ENCODE assay signal across 8 mouse cellular contexts in genomic region chr1:39030108-39030507, GRCm38 (mm10). TPM values are rescaled to one million over a fixed set of nuclear protein-coding genes. Genes with fewer than 3 reads are reported as not detected.
DNase-seq lines count a peak whose midpoint lies in the region; ATAC-seq and TF ChIP-seq lines count a peak whose summit lies in the region.

No protein-coding gene starts in this region.

- H3K27me3 ChIP-seq in kidney, embryonic 16.5 days (ENCODE audit: insufficient read depth, low read length) = no peaks in the 10 kb centered on the region
- H3K27me3 ChIP-seq in embryonic facial prominence, embryonic 14.5 days (replicated peaks; ENCODE audit: control insufficient read depth, insufficient read depth, low read length) = no peaks in the 10 kb centered on the region
- H3K27me3 ChIP-seq in intestine, postnatal 0 days (replicated peaks; ENCODE audit: control insufficient read depth, insufficient read depth, low read length) = no peaks in the 10 kb centered on the region
- H3K27me3 ChIP-seq in midbrain, postnatal 0 days (ENCODE audit: insufficient read depth, low read length) = no peaks in the 10 kb centered on the region

- ATAC-seq in kidney, embryonic 16.5 days (ENCODE audit: low FRiP score, low TSS enrichment) = no peak
- ATAC-seq in embryonic facial prominence, embryonic 14.5 days (ENCODE audit: low read depth) = no peak
- ATAC-seq in intestine, postnatal 0 days = peak; percentile 10; the same call in 1 of the 2 replicates
- ATAC-seq in midbrain, postnatal 0 days (ENCODE audit: low FRiP score) = no peak

- no peaks in the 10 kb centered on the region for H3K4me1 ChIP-seq in kidney, embryonic 16.5 days (ENCODE audit: insufficient read depth, low read length)
- H3K4me1 ChIP-seq in embryonic facial prominence, embryonic 14.5 days (ENCODE audit: control insufficient read depth, insufficient read depth, low read length) = peaks cover 4% of the 10 kb centered on the region; the same call in 1 of the 2 replicates
- peaks cover 3% of the 10 kb centered on the region; the same call in 1 of the 2 replicates for H3K4me1 ChIP-seq in intestine, postnatal 0 days (replicated peaks; ENCODE audit: control insufficient read depth, insufficient read depth, low read length)
- peaks cover 3% of the 10 kb centered on the region; the same call in 1 of the 2 replicates for H3K4me1 ChIP-seq in midbrain, postnatal 0 days (ENCODE audit: insufficient read depth, low read length)

- no peak overlapping the region for H3K9ac ChIP-seq in kidney, embryonic 16.5 days (replicated peaks; ENCODE audit: low read length)
- no peak overlapping the region for H3K9ac ChIP-seq in embryonic facial prominence, embryonic 14.5 days (ENCODE audit: low read depth, low read length)
- 0 out of 2 replicates have a peak overlapping the region, but pooled peaks have one; percentile 3 for H3K9ac ChIP-seq in intestine, postnatal 0 days (ENCODE audit: low read depth, low read length)
- no peak overlapping the region for H3K9ac ChIP-seq in midbrain, postnatal 0 days (replicated peaks; ENCODE audit: low read length, poor library complexity, severe bottlenecking)

- H3K4me3 ChIP-seq in kidney, embryonic 16.5 days (ENCODE audit: low read length) = peak overlapping the region; percentile 20
- H3K4me3 ChIP-seq in embryonic facial prominence, embryonic 14.5 days (ENCODE audit: low read depth, low read length) = peak overlapping the region; percentile 20
- H3K4me3 ChIP-seq in intestine, postnatal 0 days (ENCODE audit: low read depth, low read length) = peak overlapping the region; percentile 16
- peak overlapping the region; percentile 8; the same call in 1 of the 2 replicates for H3K4me3 ChIP-seq in midbrain, postnatal 0 days (ENCODE audit: low read depth, low read length)

- no peak overlapping the region for H3K27ac ChIP-seq in kidney, embryonic 16.5 days (ENCODE audit: low read length)
- H3K27ac ChIP-seq in embryonic facial prominence, embryonic 14.5 days (replicated peaks; ENCODE audit: low read depth, low read length) = no peak overlapping the region
- H3K27ac ChIP-seq in intestine, postnatal 0 days (ENCODE audit: low read depth, low read length) = no peak overlapping the region
- H3K27ac ChIP-seq in midbrain, postnatal 0 days (ENCODE audit: low read depth, low read length) = no peak overlapping the region

- no peak for DNase-seq in kidney, adult 18-20 months
- DNase-seq in embryonic facial prominence, embryonic 14.5 days (ENCODE audit: low spot score) = no peak
- no peak for DNase-seq in midbrain, postnatal 0 days (ENCODE audit: low spot score)
- no peak for DNase-seq in adrenal gland, postnatal 10 days
- DNase-seq in cerebellum, adult 11 months = no peak
- no peak for DNase-seq in adipocyte (ENCODE audit: low spot score)

- peak overlapping the region; percentile 46 for H3K4me2 ChIP-seq in kidney, embryonic 16.5 days (replicated peaks; ENCODE audit: low read depth, low read length)
- peak overlapping the region; percentile 45 for H3K4me2 ChIP-seq in embryonic facial prominence, embryonic 14.5 days (ENCODE audit: low read depth, low read length)
- peak overlapping the region; percentile 57 for H3K4me2 ChIP-seq in intestine, postnatal 0 days (replicated peaks; ENCODE audit: low read depth)
- H3K4me2 ChIP-seq in midbrain, postnatal 0 days (ENCODE audit: low read depth, low read length, poor library complexity, severe bottlenecking) = peak overlapping the region; percentile 33

- H3K9me3 ChIP-seq in kidney, embryonic 16.5 days (ENCODE audit: low read length) = peaks cover 6% of the 10 kb centered on the region; the same call in 1 of the 2 replicates
- no peaks in the 10 kb centered on the region for H3K9me3 ChIP-seq in embryonic facial prominence, embryonic 14.5 days (ENCODE audit: control insufficient read depth, low read length)
- H3K9me3 ChIP-seq in intestine, postnatal 0 days (ENCODE audit: control insufficient read depth) = no peaks in the 10 kb centered on the region
- no peaks in the 10 kb centered on the region for H3K9me3 ChIP-seq in midbrain, postnatal 0 days (ENCODE audit: low read length)

- WGBS in kidney, embryonic 16.5 days = 11% methylated on average over 7 of the region's 7 CpGs
- 8% methylated on average over 7 of the region's 7 CpGs for WGBS in embryonic facial prominence, embryonic 14.5 days
- WGBS in intestine, postnatal 0 days = 15% methylated on average over 7 of the region's 7 CpGs
- 10% methylated on average over 7 of the region's 7 CpGs for WGBS in midbrain, postnatal 0 days

- H3K36me3 ChIP-seq in kidney, embryonic 16.5 days (ENCODE audit: insufficient read depth, low read length) = no peaks in the 10 kb centered on the region
- no peaks in the 10 kb centered on the region for H3K36me3 ChIP-seq in embryonic facial prominence, embryonic 14.5 days (ENCODE audit: control insufficient read depth, insufficient read depth, low read length)
- no peaks in the 10 kb centered on the region for H3K36me3 ChIP-seq in intestine, postnatal 0 days (ENCODE audit: control insufficient read depth, insufficient read depth)
- H3K36me3 ChIP-seq in midbrain, postnatal 0 days (ENCODE audit: insufficient read depth, low read length) = no peaks in the 10 kb centered on the region

- no peak for TF ChIP-seq CTCF in intestine, postnatal 0 days (IDR thresholded peaks at IDR 0.05; ENCODE audit: low read depth)
- no peak for TF ChIP-seq CTCF in midbrain, postnatal 0 days (IDR thresholded peaks at IDR 0.05)

RNA-seq across cellular contexts. Expression of gene Pdcl3, which starts 44.7 kb away (rescaled TPM):
- polyA plus RNA-seq in kidney, embryonic 16.5 days (2015; fragmentation: Nextera tagmentation; extraction: Ambion mirVana) = 165 and 172 TPM in 2 replicates
- 147 and 149 TPM in 2 replicates for polyA plus RNA-seq in embryonic facial prominence, embryonic 14.5 days (2014; fragmentation: Nextera tagmentation; extraction: Ambion mirVana)
- polyA plus RNA-seq in intestine, postnatal 0 days (2015; fragmentation: Nextera tagmentation; extraction: Ambion mirVana) = 125 and 126 TPM in 2 replicates
- total RNA-seq in midbrain, postnatal 0 days (2014; rRNA removed) = 34.1 and 45.0 TPM in 2 replicates
- 144 and 146 TPM in 2 replicates for polyA plus RNA-seq in midbrain, postnatal 0 days (2015; fragmentation: Nextera tagmentation; extraction: Ambion mirVana)
- 10 to 100 TPM; 75.0 to 78.8 TPM for total RNA-seq in adrenal gland, postnatal 10 days (2021)
